Mouse (Mus musculus) liver, embryonic 14.5 days (tissue): ENCODE measurements around the gene Mitf.

Source experiments
- CTCF ChIP-seq: IDR thresholded peaks from 2 replicates; pipeline ENCODE4 v1.5.1; 2016; ENCODE audit warnings: antibody characterized with exemption, low read depth, control low read depth
- EP300 ChIP-seq: IDR thresholded peaks from 2 replicates; pipeline ENCODE4 v1.6.1; 2016; ENCODE audit warnings: antibody characterized with exemption, low read depth

DNA sequence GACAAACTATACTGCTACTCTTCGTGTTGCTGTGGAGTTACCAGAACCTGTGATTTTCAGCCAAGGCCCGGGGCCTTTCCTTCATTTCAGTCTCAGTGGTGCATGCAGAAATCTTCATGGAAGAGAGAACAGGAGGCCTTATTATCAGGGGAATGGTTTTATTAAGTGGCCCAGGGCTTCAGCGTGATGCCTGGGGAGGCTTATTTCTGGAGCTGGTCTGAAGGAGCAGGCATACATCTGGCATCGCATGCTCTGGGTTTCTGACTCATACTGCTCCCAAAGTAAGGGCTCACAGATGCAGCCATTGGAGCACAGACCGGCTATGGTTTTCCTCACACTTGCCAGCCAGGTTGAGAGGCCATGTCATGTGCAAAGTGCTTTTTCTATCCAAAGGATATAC lies 208.2 kb downstream of the Mitf start:
- TF ChIP-seq CTCF, result no peak
- no peak for TF ChIP-seq EP300
